Mouse (Mus musculus): ENCODE measurements around the gene Cap2.

The Cap2 gene

DNA sequence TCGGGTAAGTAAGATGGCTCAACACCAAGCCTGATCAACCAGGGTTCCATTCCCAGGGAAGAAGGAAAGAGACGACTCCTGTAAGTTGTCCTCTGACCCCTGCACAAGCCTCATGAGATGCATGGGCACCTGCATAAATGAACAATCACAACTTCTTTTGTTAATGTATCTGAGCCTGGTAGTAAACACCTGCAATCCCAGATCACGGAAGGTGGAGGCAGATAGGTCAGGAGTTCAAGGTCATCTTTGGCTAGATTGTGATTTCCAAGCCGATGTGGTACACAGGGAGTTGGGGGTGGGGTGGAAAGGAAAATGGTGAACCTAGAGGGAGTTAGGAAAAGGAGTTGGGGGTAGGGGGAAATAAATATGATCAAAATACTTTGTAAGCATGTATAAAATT, 131.1 kb downstream of the Cap2 start:
- DNase-seq (ENCODE audit: low read depth) = no peak

- DNase-seq (ENCODE audit: low read depth) = no peak
Measured at GRCm38 (mm10) chr13:46633320-46634132, 131.9 kb downstream of the Cap2 start.

GRCm38 (mm10) chr13:46634133-46634488, 132.5 kb downstream of the Cap2 start:
- DNase-seq (ENCODE audit: low read depth) = no peak

DNA sequence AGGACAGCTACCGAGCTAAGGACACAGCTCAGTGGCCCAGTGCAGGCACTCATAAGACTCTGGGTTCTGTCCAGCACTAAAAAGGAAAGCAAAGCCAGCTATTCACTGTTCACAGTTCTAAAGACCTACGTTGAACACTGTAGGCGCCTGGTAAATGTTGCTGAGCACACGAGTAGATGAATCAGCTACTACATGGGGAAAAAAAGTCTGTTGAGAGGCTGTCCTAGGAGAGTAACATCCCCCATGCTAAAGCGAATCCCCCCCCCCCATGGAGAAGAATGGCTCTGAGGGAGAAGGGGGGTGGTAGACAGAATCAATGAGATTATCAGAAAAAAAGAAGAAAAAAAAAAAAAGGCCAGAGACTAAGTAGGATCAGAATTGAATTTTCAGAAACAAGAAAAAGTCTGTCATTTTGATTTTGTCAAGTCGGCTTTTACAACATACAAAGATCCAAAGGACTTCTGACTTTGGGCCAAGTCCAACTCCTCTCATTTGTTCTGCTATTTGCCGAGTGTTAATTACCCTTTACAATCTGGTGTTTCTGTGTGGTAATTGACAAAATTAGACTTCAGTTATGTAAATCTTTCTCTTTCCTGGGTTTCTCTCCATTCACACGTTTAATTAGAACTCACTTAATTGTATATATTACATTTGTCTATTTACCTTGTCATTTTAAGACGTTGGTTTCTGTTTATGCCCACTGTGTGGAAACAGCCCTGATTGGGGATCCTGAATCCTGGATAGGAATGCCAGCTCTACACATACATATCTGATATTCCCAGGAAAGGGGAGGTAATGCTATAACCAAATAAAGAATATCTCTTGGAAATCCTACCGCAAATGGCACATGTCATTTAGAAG, 139.2 kb downstream of the Cap2 start:
- DNase-seq (ENCODE audit: low read depth) = no peak

GRCm38 (mm10) chr13:46642318-46642717, 140.7 kb downstream of the Cap2 start:
- peak; percentile 37 for DNase-seq (ENCODE audit: low read depth)

- DNase-seq (ENCODE audit: low read depth) = peak; percentile 30
Measured at GRCm38 (mm10) chr13:46644175-46644574, 142.5 kb downstream of the Cap2 start.

DNA sequence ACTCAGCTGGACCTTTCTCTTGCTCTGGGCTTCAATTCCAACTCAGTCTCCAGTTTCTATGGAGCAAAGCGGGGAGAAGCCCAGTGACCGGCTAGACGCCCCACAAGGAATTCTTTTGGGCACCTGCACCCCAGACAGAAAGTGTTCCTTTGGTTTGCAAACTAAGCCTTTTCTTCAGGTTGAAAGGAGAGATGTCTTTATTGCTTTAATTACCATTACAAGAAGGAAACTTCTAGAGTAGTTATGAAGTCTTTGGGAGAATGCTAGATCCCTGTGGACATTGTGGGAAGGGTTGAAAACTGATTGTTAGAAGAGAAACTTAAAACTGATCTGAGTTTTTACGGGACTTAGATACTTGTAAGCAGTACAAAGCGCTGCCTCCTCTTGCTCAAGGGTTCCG, 143.8 kb downstream of the Cap2 start:
- no peak for DNase-seq (ENCODE audit: low read depth)

DNA sequence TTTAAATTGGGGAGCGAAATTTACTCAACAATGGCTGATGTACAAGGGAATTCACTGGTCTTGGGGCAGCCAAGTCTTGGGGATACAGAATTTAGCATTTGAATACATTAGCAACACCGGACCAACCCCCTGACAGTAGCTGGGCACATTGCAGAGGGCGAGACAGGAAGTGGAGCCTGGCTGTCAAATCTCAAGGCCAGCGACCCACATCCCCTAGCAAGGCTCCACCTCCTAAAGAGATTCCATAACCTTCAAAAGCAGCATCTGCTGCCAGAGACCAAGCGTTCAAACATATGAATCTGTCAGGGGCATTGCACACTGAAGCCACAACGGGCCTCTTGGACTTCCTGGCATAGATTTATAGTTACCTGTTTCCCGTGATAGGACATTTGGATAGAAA, 150.2 kb downstream of the Cap2 start:
- no peak for DNase-seq (ENCODE audit: low read depth)

GRCm38 (mm10) chr13:46652671-46653070, 151.0 kb downstream of the Cap2 start:
- no peak for DNase-seq (ENCODE audit: low read depth)

DNA sequence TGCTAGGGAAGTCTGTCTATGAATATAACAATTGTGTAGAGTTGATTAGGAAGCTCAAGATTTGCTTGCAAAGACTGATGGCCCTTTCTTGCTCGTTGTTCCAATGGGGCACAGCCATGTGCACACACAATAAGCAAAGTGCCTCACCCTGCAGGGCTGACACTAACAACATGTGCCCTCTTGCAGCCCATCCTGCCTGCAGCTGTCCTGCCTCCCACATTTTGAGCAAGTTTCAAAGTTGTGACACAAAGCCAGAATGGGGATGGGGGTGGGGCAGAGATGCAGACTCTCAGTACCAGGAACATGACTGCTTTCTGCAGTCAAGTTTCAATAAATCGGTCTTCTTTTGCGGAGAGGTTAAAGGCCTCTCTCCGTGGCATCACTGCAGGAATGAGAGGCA, 152.0 kb downstream of the Cap2 start:
- no peak for DNase-seq (ENCODE audit: low read depth)

DNA sequence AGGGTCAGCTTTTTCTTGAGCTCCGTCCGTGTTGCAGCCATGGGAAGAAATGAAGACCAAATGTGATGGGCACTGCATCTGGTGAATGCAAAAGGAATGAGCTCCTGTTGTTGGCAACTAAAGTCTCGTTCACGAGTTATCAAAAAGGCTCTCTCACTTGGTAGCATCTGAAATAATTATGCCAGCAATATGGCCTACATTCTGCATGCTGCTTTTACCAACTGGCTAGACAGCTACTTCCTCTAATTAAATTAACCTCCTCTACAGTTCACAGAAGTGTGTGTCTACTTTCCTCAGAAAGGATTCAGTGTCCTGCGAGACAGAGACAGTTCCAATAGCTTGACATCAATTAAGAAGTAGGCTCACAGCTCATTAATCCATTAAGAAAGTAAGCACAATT, 152.9 kb downstream of the Cap2 start:
- no peak for DNase-seq (ENCODE audit: low read depth)

GRCm38 (mm10) chr13:46659211-46659610, 157.6 kb downstream of the Cap2 start:
- no peak for DNase-seq (ENCODE audit: low read depth)

GRCm38 (mm10) chr13:46663461-46663964, 161.9 kb downstream of the Cap2 start:
- peak; percentile 69 for DNase-seq (ENCODE audit: low read depth)

DNA sequence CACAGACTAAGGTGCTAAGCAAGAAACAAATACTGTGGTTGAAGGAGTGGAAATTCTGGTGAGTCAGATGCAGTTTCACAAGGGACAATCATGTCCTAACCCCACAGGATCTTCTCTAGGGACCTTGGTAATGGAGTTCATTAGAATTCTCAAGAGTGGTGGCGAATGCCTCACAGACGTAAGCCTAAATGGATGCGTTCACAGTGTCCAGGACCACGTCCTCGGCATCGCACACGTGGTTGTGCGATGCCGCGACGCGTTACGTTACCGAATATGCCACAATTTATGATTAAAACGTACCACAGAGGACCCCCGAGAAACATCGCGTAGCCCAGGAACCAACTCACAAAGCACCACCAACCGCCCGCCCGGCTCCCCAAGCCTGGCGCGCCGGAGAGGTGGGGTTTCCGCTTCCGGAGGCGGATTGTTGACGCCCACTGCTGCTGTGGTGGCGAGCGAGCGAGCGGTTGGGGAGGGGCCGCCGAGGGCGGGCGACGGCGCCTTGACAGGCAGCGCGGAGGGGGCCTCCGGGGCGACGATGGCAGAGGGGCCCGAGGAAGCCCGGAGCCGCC, 167.5 kb downstream of the Cap2 start, which contains the start of gene Fam8a1:
Gene Fam8a1, plus strand, starts transcription at position 475 of the 572 bp plus-strand sequence.
- DNase-seq (ENCODE audit: low read depth) = peak; percentile 96

- DNase-seq (ENCODE audit: low read depth) = peak; percentile 62
Measured at GRCm38 (mm10) chr13:46669620-46670271, 168.1 kb downstream of the Cap2 start.

GRCm38 (mm10) chr13:46670514-46670913, 168.9 kb downstream of the Cap2 start:
- no peak for DNase-seq (ENCODE audit: low read depth)

GRCm38 (mm10) chr13:46674601-46675000, 173.0 kb downstream of the Cap2 start:
- no peak for DNase-seq (ENCODE audit: low read depth)

DNA sequence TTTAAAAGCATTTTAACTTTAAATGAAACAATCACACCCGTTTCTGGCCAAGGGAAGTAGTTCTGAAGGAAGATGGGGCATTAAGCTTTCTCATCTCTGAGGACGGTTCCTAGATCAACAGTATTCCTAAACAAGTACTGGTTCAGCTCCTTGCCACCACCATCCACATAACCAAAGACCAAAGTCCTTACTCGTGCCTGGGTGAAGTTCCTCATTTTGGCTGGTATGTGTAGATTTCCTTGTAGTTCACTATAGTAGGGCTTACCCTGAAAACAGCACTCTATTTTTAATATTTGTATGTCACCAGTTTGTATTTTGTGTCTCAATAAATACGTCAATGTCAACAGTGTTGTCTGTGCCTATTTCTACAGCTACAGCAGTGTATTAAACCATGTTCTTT, 176.1 kb downstream of the Cap2 start:
- no peak for DNase-seq (ENCODE audit: low read depth)

DNA sequence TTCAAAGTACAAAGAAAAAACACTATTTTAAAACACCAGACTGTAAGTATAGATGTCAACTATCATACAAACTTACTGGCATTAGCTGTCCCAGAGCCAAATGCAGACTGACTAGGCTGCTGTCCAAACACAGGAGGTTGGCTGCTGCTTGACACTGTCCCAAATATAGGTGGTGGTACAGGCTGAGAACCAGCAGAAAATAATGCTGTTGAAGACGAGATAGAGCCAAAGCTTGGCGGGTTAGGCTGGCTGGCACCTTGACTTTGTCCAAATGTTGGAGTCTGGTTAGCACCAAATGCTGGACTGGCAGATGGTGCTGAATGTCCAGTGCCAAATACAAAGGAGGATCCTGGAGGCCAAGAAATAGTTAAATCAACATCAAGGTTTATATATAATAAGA, 181.3 kb downstream of the Cap2 start:
- no peak for DNase-seq (ENCODE audit: low read depth)

- DNase-seq (ENCODE audit: low read depth) = no peak
Measured at GRCm38 (mm10) chr13:46683370-46683769, 181.7 kb downstream of the Cap2 start.

GRCm38 (mm10) chr13:46690559-46691241, 189.1 kb downstream of the Cap2 start:
- DNase-seq (ENCODE audit: low read depth) = peak; percentile 92

Data from induced T-regulatory cell, adult 2 months (primary cell).